Mouse (Mus musculus): ENCODE measurements around the gene Pcgf5. TPM values are rescaled to one million over a fixed set of nuclear protein-coding genes. Genes with fewer than 3 reads are reported as not detected.

Pcgf5 gene
- polyA plus RNA-seq, 1 experiment from 2014 or later, result 17.0 TPM

GRCm38 (mm10) chr19:36348801-36349486 lies 835 bp downstream of the Pcgf5 start:
- Histone ChIP-seq H3K4me2 (ENCODE audit: low read depth, low read length) (peak overlapping the region; percentile 99), H3K4me1 (ENCODE audit: control insufficient read depth, insufficient read depth, low read length) (0 out of 2 replicates have a peak, but pooled peaks cover 3% of the 10 kb centered on the region), H3K36me3 (ENCODE audit: control insufficient read depth, insufficient read depth, low read length) (no peaks in the 10 kb centered on the region), H3K4me3 (ENCODE audit: low read length) (peak overlapping the region; percentile 77), H3K9ac (ENCODE audit: low read depth, low read length) (peak overlapping the region; percentile 71), H3K9me3 (ENCODE audit: control insufficient read depth, low read length) (no peaks in the 10 kb centered on the region), H3K27me3 (replicated peaks; ENCODE audit: control insufficient read depth, insufficient read depth, low read length) (peaks cover 2% of the 10 kb centered on the region; the same call in 1 of the 2 replicates), H3K27ac (ENCODE audit: low read length) (0 out of 2 replicates have a peak overlapping the region, but pooled peaks have one; percentile 25)
- under 1% methylated on average over 82 of the region's 85 CpGs for WGBS
- peak; percentile 80 for ATAC-seq

GRCm38 (mm10) chr19:36349487-36349955 lies 1.4 kb downstream of the Pcgf5 start:
- Histone ChIP-seq H3K27ac (ENCODE audit: low read length) (no peak overlapping the region), H3K27me3 (replicated peaks; ENCODE audit: control insufficient read depth, insufficient read depth, low read length) (peaks cover 2% of the 10 kb centered on the region; the same call in 1 of the 2 replicates), H3K4me3 (ENCODE audit: low read length) (peak overlapping the region; percentile 77), H3K9me3 (ENCODE audit: control insufficient read depth, low read length) (no peaks in the 10 kb centered on the region), H3K4me1 (ENCODE audit: control insufficient read depth, insufficient read depth, low read length) (0 out of 2 replicates have a peak, but pooled peaks cover 3% of the 10 kb centered on the region), H3K36me3 (ENCODE audit: control insufficient read depth, insufficient read depth, low read length) (no peaks in the 10 kb centered on the region), H3K9ac (ENCODE audit: low read depth, low read length) (peak overlapping the region; percentile 71), H3K4me2 (ENCODE audit: low read depth, low read length) (peak overlapping the region; percentile 99)
- peak; percentile 22; the same call in 1 of the 2 replicates for ATAC-seq
- 6% methylated on average over 14 of the region's 15 CpGs for whole genome bisulfite sequencing

- ATAC-seq, result no peak
- no peak overlapping the region for H3K9ac ChIP-seq (ENCODE audit: low read depth, low read length)
- H3K4me3 ChIP-seq (ENCODE audit: low read length), result no peak overlapping the region
- no peak overlapping the region for H3K27ac ChIP-seq (ENCODE audit: low read length)
- H3K36me3 ChIP-seq (ENCODE audit: control insufficient read depth, insufficient read depth, low read length), result no peaks in the 10 kb centered on the region
- no peak overlapping the region for H3K4me2 ChIP-seq (ENCODE audit: low read depth, low read length)
- 0 out of 2 replicates have a peak, but pooled peaks cover 3% of the 10 kb centered on the region for H3K4me1 ChIP-seq (ENCODE audit: control insufficient read depth, insufficient read depth, low read length)
- H3K9me3 ChIP-seq (ENCODE audit: control insufficient read depth, low read length), result no peaks in the 10 kb centered on the region
- 77% methylated on average over 11 of the region's 11 CpGs for WGBS
- peaks cover 2% of the 10 kb centered on the region; the same call in 1 of the 2 replicates for H3K27me3 ChIP-seq (replicated peaks; ENCODE audit: control insufficient read depth, insufficient read depth, low read length)
Measured at GRCm38 (mm10) chr19:36350181-36350580, 2.1 kb downstream of the Pcgf5 start.

GRCm38 (mm10) chr19:36350870-36351269 lies 2.8 kb downstream of the Pcgf5 start:
- Histone ChIP-seq H3K4me1 (ENCODE audit: control insufficient read depth, insufficient read depth, low read length) (0 out of 2 replicates have a peak, but pooled peaks cover 3% of the 10 kb centered on the region), H3K27ac (ENCODE audit: low read length) (no peak overlapping the region), H3K27me3 (replicated peaks; ENCODE audit: control insufficient read depth, insufficient read depth, low read length) (peaks cover 2% of the 10 kb centered on the region; the same call in 1 of the 2 replicates), H3K9me3 (ENCODE audit: control insufficient read depth, low read length) (no peaks in the 10 kb centered on the region), H3K9ac (ENCODE audit: low read depth, low read length) (no peak overlapping the region), H3K36me3 (ENCODE audit: control insufficient read depth, insufficient read depth, low read length) (no peaks in the 10 kb centered on the region), H3K4me2 (ENCODE audit: low read depth, low read length) (no peak overlapping the region), H3K4me3 (ENCODE audit: low read length) (no peak overlapping the region)
- ATAC-seq, result no peak
- WGBS, result 89% methylated on average over 9 of the region's 9 CpGs

- H3K4me2 ChIP-seq (ENCODE audit: low read depth, low read length), result no peak overlapping the region
- no peaks in the 10 kb centered on the region for H3K27me3 ChIP-seq (replicated peaks; ENCODE audit: control insufficient read depth, insufficient read depth, low read length)
- no peak overlapping the region for H3K4me3 ChIP-seq (ENCODE audit: low read length)
- H3K27ac ChIP-seq (ENCODE audit: low read length), result no peak overlapping the region
- ATAC-seq, result no peak
- H3K36me3 ChIP-seq (ENCODE audit: control insufficient read depth, insufficient read depth, low read length), result no peaks in the 10 kb centered on the region
- H3K9ac ChIP-seq (ENCODE audit: low read depth, low read length), result no peak overlapping the region
- 88% methylated on average over 5 of the region's 5 CpGs for WGBS
- H3K4me1 ChIP-seq (ENCODE audit: control insufficient read depth, insufficient read depth, low read length), result no peaks in the 10 kb centered on the region
- no peaks in the 10 kb centered on the region for H3K9me3 ChIP-seq (ENCODE audit: control insufficient read depth, low read length)
Measured at GRCm38 (mm10) chr19:36362541-36362940, 14.4 kb downstream of the Pcgf5 start.

- Histone ChIP-seq H3K27ac (ENCODE audit: low read length) (no peak overlapping the region), H3K27me3 (replicated peaks; ENCODE audit: control insufficient read depth, insufficient read depth, low read length) (no peaks in the 10 kb centered on the region), H3K4me1 (ENCODE audit: control insufficient read depth, insufficient read depth, low read length) (no peaks in the 10 kb centered on the region), H3K4me2 (ENCODE audit: low read depth, low read length) (no peak overlapping the region), H3K9me3 (ENCODE audit: control insufficient read depth, low read length) (no peaks in the 10 kb centered on the region), H3K4me3 (ENCODE audit: low read length) (no peak overlapping the region), H3K36me3 (ENCODE audit: control insufficient read depth, insufficient read depth, low read length) (no peaks in the 10 kb centered on the region), H3K9ac (ENCODE audit: low read depth, low read length) (no peak overlapping the region)
- ATAC-seq, result peak; percentile 76
- WGBS, result 75% methylated on average over 8 of the region's 8 CpGs
Measured at GRCm38 (mm10) chr19:36364757-36365156, 16.6 kb downstream of the Pcgf5 start.

- Histone ChIP-seq H3K9ac (ENCODE audit: low read depth, low read length) (no peak overlapping the region), H3K4me1 (ENCODE audit: control insufficient read depth, insufficient read depth, low read length) (peaks cover 3% of the 10 kb centered on the region; the same call in 1 of the 2 replicates), H3K4me3 (ENCODE audit: low read length) (no peak overlapping the region), H3K4me2 (ENCODE audit: low read depth, low read length) (no peak overlapping the region), H3K9me3 (ENCODE audit: control insufficient read depth, low read length) (no peaks in the 10 kb centered on the region), H3K27me3 (replicated peaks; ENCODE audit: control insufficient read depth, insufficient read depth, low read length) (no peaks in the 10 kb centered on the region), H3K27ac (ENCODE audit: low read length) (no peak overlapping the region), H3K36me3 (ENCODE audit: control insufficient read depth, insufficient read depth, low read length) (no peaks in the 10 kb centered on the region)
- WGBS, result 53% methylated on average over 10 of the region's 10 CpGs
- ATAC-seq, result peak; percentile 98
Measured at GRCm38 (mm10) chr19:36371478-36371877, 23.4 kb downstream of the Pcgf5 start.

- Histone ChIP-seq H3K4me3 (ENCODE audit: low read length) (no peak overlapping the region), H3K9ac (ENCODE audit: low read depth, low read length) (no peak overlapping the region), H3K36me3 (ENCODE audit: control insufficient read depth, insufficient read depth, low read length) (no peaks in the 10 kb centered on the region), H3K9me3 (ENCODE audit: control insufficient read depth, low read length) (no peaks in the 10 kb centered on the region), H3K27me3 (replicated peaks; ENCODE audit: control insufficient read depth, insufficient read depth, low read length) (no peaks in the 10 kb centered on the region), H3K4me2 (ENCODE audit: low read depth, low read length) (no peak overlapping the region), H3K27ac (ENCODE audit: low read length) (no peak overlapping the region), H3K4me1 (ENCODE audit: control insufficient read depth, insufficient read depth, low read length) (peaks cover 3% of the 10 kb centered on the region; the same call in 1 of the 2 replicates)
- WGBS, result 45% methylated on average over 6 of the region's 6 CpGs
- no peak for ATAC-seq
Measured at GRCm38 (mm10) chr19:36373056-36373621, 25.0 kb downstream of the Pcgf5 start.

- no peak for ATAC-seq
- 80% methylated on average over 11 of the region's 11 CpGs for WGBS
- Histone ChIP-seq H3K36me3 (ENCODE audit: control insufficient read depth, insufficient read depth, low read length) (no peaks in the 10 kb centered on the region), H3K9ac (ENCODE audit: low read depth, low read length) (no peak overlapping the region), H3K9me3 (ENCODE audit: control insufficient read depth, low read length) (no peaks in the 10 kb centered on the region), H3K4me3 (ENCODE audit: low read length) (no peak overlapping the region), H3K4me1 (ENCODE audit: control insufficient read depth, insufficient read depth, low read length) (peaks cover 3% of the 10 kb centered on the region; the same call in 1 of the 2 replicates), H3K27me3 (replicated peaks; ENCODE audit: control insufficient read depth, insufficient read depth, low read length) (no peaks in the 10 kb centered on the region), H3K27ac (ENCODE audit: low read length) (no peak overlapping the region), H3K4me2 (ENCODE audit: low read depth, low read length) (no peak overlapping the region)
Measured at GRCm38 (mm10) chr19:36375200-36375783, 27.2 kb downstream of the Pcgf5 start.
